11 mouse cellular contexts compared by ENCODE assay signal in genomic region chr7:19085495-19085894, GRCm38 (mm10). TPM values are rescaled to one million over a fixed set of nuclear protein-coding genes. Genes with fewer than 3 reads are reported as not detected.
DNase-seq lines count a peak whose midpoint lies in the region; ATAC-seq lines count a peak whose summit lies in the region.
"Had no signal": no experiment of that assay in that cellular context is flagged by ENCODE, and none has a peak within 500 bp of the region (broad histone marks: within the 10 kb centered on the region; RNA-seq: fewer than 3 reads in every experiment).

No protein-coding gene starts in this region.

- peak overlapping the region; percentile 75 for H3K27ac ChIP-seq in kidney, embryonic 15.5 days
- peak overlapping the region; percentile 38; the same call in 1 of the 2 replicates for H3K27ac ChIP-seq in embryonic facial prominence, embryonic 12.5 days
- H3K27ac ChIP-seq in liver, embryonic 16.5 days (ENCODE audit: low read length): no peak overlapping the region

- peak overlapping the region; percentile 55 for H3K4me2 ChIP-seq in kidney, embryonic 15.5 days
- H3K4me2 ChIP-seq in embryonic facial prominence, embryonic 12.5 days (replicated peaks): 0 out of 2 replicates have a peak overlapping the region, but pooled peaks have one; percentile 28
- H3K4me2 ChIP-seq in liver, embryonic 16.5 days (ENCODE audit: low read depth, low read length): peak overlapping the region; percentile 54

- intact Hi-C loops in left cerebral cortex, postnatal 14 days (cut with DNase I): no loop called here

- H3K27me3 ChIP-seq in kidney, embryonic 15.5 days: no peaks in the 10 kb centered on the region
- no peaks in the 10 kb centered on the region for H3K27me3 ChIP-seq in embryonic facial prominence, embryonic 12.5 days
- peaks cover 15% of the 10 kb centered on the region for H3K27me3 ChIP-seq in liver, embryonic 16.5 days (ENCODE audit: control insufficient read depth, insufficient read depth, low read depth, low read length)

- H3K4me3 ChIP-seq in kidney, embryonic 15.5 days (replicated peaks): peak overlapping the region; percentile 19
- no peak overlapping the region for H3K4me3 ChIP-seq in embryonic facial prominence, embryonic 12.5 days
- H3K4me3 ChIP-seq in liver, embryonic 16.5 days (ENCODE audit: low read depth, low read length): peak overlapping the region; percentile 13; the same call in 1 of the 2 replicates

- 2% methylated on average over 6 of the region's 6 CpGs for WGBS in kidney, embryonic 15.5 days
- WGBS in embryonic facial prominence, embryonic 12.5 days: 15% methylated on average over 6 of the region's 6 CpGs
- 8% methylated on average over 6 of the region's 6 CpGs for WGBS in liver, embryonic 16.5 days (ENCODE audit: insufficient replicate concordance)

- peaks cover 56% of the 10 kb centered on the region for H3K4me1 ChIP-seq in kidney, embryonic 15.5 days
- peaks cover 36% of the 10 kb centered on the region for H3K4me1 ChIP-seq in embryonic facial prominence, embryonic 12.5 days
- H3K4me1 ChIP-seq in liver, embryonic 16.5 days (ENCODE audit: control insufficient read depth, low read depth, low read length): peaks cover 27% of the 10 kb centered on the region

- peak; percentile 40 for DNase-seq in adrenal gland, postnatal 14 days
- no peak for DNase-seq in adrenal gland, postnatal 36 days
- no peak for DNase-seq in kidney, postnatal 14 days
- DNase-seq in left cerebral cortex, postnatal 14 days (ENCODE audit: low spot score in 2 of 2): no peak
- DNase-seq in cerebellum, postnatal 14 days: no peak

- H3K9me3 ChIP-seq in kidney, embryonic 15.5 days (replicated peaks): no peaks in the 10 kb centered on the region
- H3K9me3 ChIP-seq in embryonic facial prominence, embryonic 12.5 days: no peaks in the 10 kb centered on the region
- no peaks in the 10 kb centered on the region for H3K9me3 ChIP-seq in liver, embryonic 16.5 days (replicated peaks; ENCODE audit: control insufficient read depth, low read length)

- no peak overlapping the region for H3K9ac ChIP-seq in kidney, embryonic 15.5 days
- 0 out of 2 replicates have a peak overlapping the region, but pooled peaks have one; percentile 11 for H3K9ac ChIP-seq in embryonic facial prominence, embryonic 12.5 days
- H3K9ac ChIP-seq in liver, embryonic 16.5 days (ENCODE audit: low read depth, low read length): no peak overlapping the region; the same call in 1 of the 2 replicates

- peaks cover 64% of the 10 kb centered on the region for H3K36me3 ChIP-seq in kidney, embryonic 15.5 days
- peaks cover 52% of the 10 kb centered on the region for H3K36me3 ChIP-seq in embryonic facial prominence, embryonic 12.5 days
- peaks cover 10% of the 10 kb centered on the region for H3K36me3 ChIP-seq in liver, embryonic 16.5 days (ENCODE audit: control insufficient read depth, insufficient read depth)

- no peak for ATAC-seq in kidney, embryonic 15.5 days (replicated peaks; ENCODE audit: low FRiP score)
- ATAC-seq in embryonic facial prominence, embryonic 12.5 days (ENCODE audit: insufficient number of reproducible peaks, insufficient read depth, low FRiP score, low TSS enrichment): no peak
- ATAC-seq in liver, embryonic 16.5 days (ENCODE audit: low read depth): no peak
- ATAC-seq: activated CD4-positive, CD25-positive, alpha-beta regulatory T cell, adult 4 months had no signal

RNA-seq across cellular contexts. Expression of gene Dmpk, which starts 1.8 kb away (rescaled TPM):
- total RNA-seq in adrenal gland, postnatal 14 days (2021): 64.2 and 65.6 TPM in 2 replicates
- 100 to 1,000 TPM in 1 of 2 experiments, 10 to 100 TPM in 1; 81.5 to 110 TPM for total RNA-seq in adrenal gland, postnatal 36 days (2021)
- polyA plus RNA-seq in kidney, embryonic 15.5 days (2015; fragmentation: Nextera tagmentation; extraction: Ambion mirVana): 18.1 and 24.7 TPM in 2 replicates
- polyA plus RNA-seq in embryonic facial prominence, embryonic 12.5 days (2016; fragmentation: Nextera tagmentation; extraction: Ambion mirVana): 17.5 and 19.1 TPM in 2 replicates
- 12.2 and 17.1 TPM in 2 replicates for polyA plus RNA-seq in liver, embryonic 16.5 days (2015; fragmentation: Nextera tagmentation; extraction: Ambion mirVana)
- 10 to 100 TPM; 34.3 to 36.7 TPM for total RNA-seq in left cerebral cortex, postnatal 14 days (2021)
- polyA plus RNA-seq: activated CD4-positive, CD25-positive, alpha-beta regulatory T cell, adult 4 months had no signal

RNA-seq across cellular contexts. Expression of gene Six5, which starts 8.9 kb away (rescaled TPM):
- total RNA-seq in adrenal gland, postnatal 14 days (2021): 13.3 and 15.3 TPM in 2 replicates
- total RNA-seq in adrenal gland, postnatal 36 days (2021): 10 to 100 TPM; 14.0 to 15.6 TPM
- polyA plus RNA-seq in kidney, embryonic 15.5 days (2015; fragmentation: Nextera tagmentation; extraction: Ambion mirVana): 8.0 and 10.1 TPM in 2 replicates
- 16.6 and 16.9 TPM in 2 replicates for polyA plus RNA-seq in embryonic facial prominence, embryonic 12.5 days (2016; fragmentation: Nextera tagmentation; extraction: Ambion mirVana)
- 0.77 and 0.93 TPM in 2 replicates for polyA plus RNA-seq in liver, embryonic 16.5 days (2015; fragmentation: Nextera tagmentation; extraction: Ambion mirVana)
- total RNA-seq in left cerebral cortex, postnatal 14 days (2021): 1 to 10 TPM; 1.6 TPM

RNA-seq across cellular contexts. Expression of gene Dmwd, which starts 9.5 kb away (rescaled TPM):
- total RNA-seq in adrenal gland, postnatal 14 days (2021): 45.7 and 47.7 TPM in 2 replicates
- total RNA-seq in adrenal gland, postnatal 36 days (2021): 10 to 100 TPM; 53.8 to 57.1 TPM
- 15.4 and 18.7 TPM in 2 replicates for polyA plus RNA-seq in kidney, embryonic 15.5 days (2015; fragmentation: Nextera tagmentation; extraction: Ambion mirVana)
- polyA plus RNA-seq in embryonic facial prominence, embryonic 12.5 days (2016; fragmentation: Nextera tagmentation; extraction: Ambion mirVana): 18.8 and 23.1 TPM in 2 replicates
- polyA plus RNA-seq in liver, embryonic 16.5 days (2015; fragmentation: Nextera tagmentation; extraction: Ambion mirVana): 2.4 and 3.5 TPM in 2 replicates
- 100 to 1,000 TPM; 151 to 162 TPM for total RNA-seq in left cerebral cortex, postnatal 14 days (2021)
- polyA plus RNA-seq: activated CD4-positive, CD25-positive, alpha-beta regulatory T cell, adult 4 months had no signal

RNA-seq across cellular contexts. Expression of gene Rsph6a, which starts 31.0 kb away (rescaled TPM):
- not detected in 2 replicates for total RNA-seq in adrenal gland, postnatal 14 days (2021)
- not detected for total RNA-seq in adrenal gland, postnatal 36 days (2021)
- not detected in 2 replicates for polyA plus RNA-seq in kidney, embryonic 15.5 days (2015; fragmentation: Nextera tagmentation; extraction: Ambion mirVana)
- not detected in 2 replicates for polyA plus RNA-seq in embryonic facial prominence, embryonic 12.5 days (2016; fragmentation: Nextera tagmentation; extraction: Ambion mirVana)
- not detected in 2 replicates for polyA plus RNA-seq in liver, embryonic 16.5 days (2015; fragmentation: Nextera tagmentation; extraction: Ambion mirVana)
- total RNA-seq in left cerebral cortex, postnatal 14 days (2021): under 1 TPM; 0.29 to 0.49 TPM
- total RNA-seq: common myeloid progenitor, adult 5-6 weeks had no signal
- polyA plus RNA-seq: activated CD4-positive, CD25-positive, alpha-beta regulatory T cell, adult 4 months; thymus, postnatal 0 days had no signal

RNA-seq across cellular contexts. Expression of gene Gm4969, which starts 32.7 kb away (rescaled TPM):
- 0.19 TPM in 1 of 2 replicates, not detected in the other for total RNA-seq in adrenal gland, postnatal 14 days (2021)
- total RNA-seq in adrenal gland, postnatal 36 days (2021): not detected
- polyA plus RNA-seq in kidney, embryonic 15.5 days (2015; fragmentation: Nextera tagmentation; extraction: Ambion mirVana): 2.9 and 3.4 TPM in 2 replicates
- polyA plus RNA-seq in embryonic facial prominence, embryonic 12.5 days (2016; fragmentation: Nextera tagmentation; extraction: Ambion mirVana): 3.6 and 3.8 TPM in 2 replicates
- polyA plus RNA-seq in liver, embryonic 16.5 days (2015; fragmentation: Nextera tagmentation; extraction: Ambion mirVana): 0.11 and 0.12 TPM in 2 replicates
- under 1 TPM; 0.48 to 0.76 TPM for total RNA-seq in left cerebral cortex, postnatal 14 days (2021)
- polyA plus RNA-seq: activated CD4-positive, CD25-positive, alpha-beta regulatory T cell, adult 4 months had no signal
